Mouse (Mus musculus) myocyte (in vitro differentiated cells): Measurements from ENCODE around the gene Tlx1.

Source experiments
- CEBPB ChIP-seq: IDR thresholded peaks from 2 replicates; pipeline ENCODE4 v1.6.1; 2011; ENCODE audit warnings: mild to moderate bottlenecking, moderate library complexity; ENCODE audit not compliant: poor library complexity, insufficient read depth, severe bottlenecking
- E2F4 ChIP-seq: IDR thresholded peaks from one replicate; pipeline ENCODE4 v1.6.1; 2011; ENCODE audit warnings: mild to moderate bottlenecking, control low read depth, moderate library complexity; ENCODE audit not compliant: insufficient read depth
- MAX ChIP-seq: IDR thresholded peaks from one replicate; pipeline ENCODE4 v1.6.1; 2011; ENCODE audit warnings: low read depth, mild to moderate bottlenecking, control low read depth
- MYOD1 ChIP-seq, 3 experiments: IDR thresholded peaks; one replicate each; pipeline ENCODE4 v1.6.1; 2011; ENCODE audit warnings: control low read depth in 2 of 3, low read depth in 2 of 3, mild to moderate bottlenecking in 2 of 3, moderate library complexity in 1 of 3; ENCODE audit not compliant: insufficient read length in 2 of 3, control insufficient read depth in 1 of 3
- MYOG ChIP-seq, 3 experiments: IDR thresholded peaks; one replicate each; pipeline ENCODE4 v1.6.1; 2011; ENCODE audit warnings: control low read depth in 2 of 3, low read depth in 2 of 3, mild to moderate bottlenecking in 2 of 3; ENCODE audit not compliant: insufficient read length in 2 of 3, control insufficient read depth in 1 of 3, insufficient read depth in 1 of 3
- POLR2A ChIP-seq: IDR thresholded peaks from one replicate; pipeline ENCODE4 v1.6.1; 2011; ENCODE audit warnings: low read depth, mild to moderate bottlenecking, control low read depth, moderate library complexity; ENCODE audit not compliant: insufficient read length
- POLR2AphosphoS2 ChIP-seq: IDR thresholded peaks from one replicate; pipeline ENCODE4 v1.6.1; 2011; ENCODE audit warnings: low read depth, control low read depth; ENCODE audit not compliant: insufficient read length
- SRF ChIP-seq: IDR thresholded peaks from one replicate; pipeline ENCODE4 v1.6.1; 2011; ENCODE audit warnings: low read depth; ENCODE audit not compliant: control insufficient read depth, insufficient read length
- TCF12 ChIP-seq: IDR thresholded peaks from one replicate; pipeline ENCODE4 v1.6.1; 2011; ENCODE audit warnings: mild to moderate bottlenecking, control low read depth; ENCODE audit not compliant: poor library complexity, insufficient read depth, severe bottlenecking
- TCF3 ChIP-seq: IDR thresholded peaks from one replicate; pipeline ENCODE4 v1.6.1; 2011; ENCODE audit warnings: low read depth, control low read depth; ENCODE audit not compliant: insufficient read length
- USF1 ChIP-seq: IDR thresholded peaks from one replicate; pipeline ENCODE4 v1.6.1; 2011; ENCODE audit warnings: low read depth, mild to moderate bottlenecking, control low read depth, moderate library complexity

GRCm38 (mm10) chr19:45110681-45111080 is 39.8 kb upstream of the Tlx1 start:
- TF ChIP-seq USF1 (no peak), POLR2A (no peak), POLR2AphosphoS2 (no peak), E2F4 (no peak), CEBPB (no peak), TCF3 (no peak), TCF12 (no peak), MAX (no peak), SRF (no peak), MYOG (IDR thresholded peaks at IDR 0.05; ENCODE audit: control insufficient read depth in 1 of 3, insufficient read depth in 1 of 3, insufficient read length in 2 of 3, low read depth in 2 of 3) (no peak), MYOD1 (IDR thresholded peaks at IDR 0.05; ENCODE audit: control insufficient read depth in 1 of 3, insufficient read length in 2 of 3, low read depth in 2 of 3) (no peak)
